Mouse (Mus musculus) stomach, embryonic 16.5 days (tissue): ENCODE measurements around the gene 1700067P10Rik. TPM values are rescaled to one million over a fixed set of nuclear protein-coding genes. Genes with fewer than 3 reads are reported as not detected.

Experiments used
- ATAC-seq: fragments of 200-750 bp; cut with Nextera tagmentation; 2 replicates; pipeline ENCODE4 v1.8.0; 2017; ENCODE audit warnings: moderate number of reproducible peaks, moderate TSS enrichment; ENCODE audit not compliant: insufficient read depth, low FRiP score
- H3K27ac ChIP-seq: fragments of 300-500 bp; sonication (generic); 2 replicates; pipeline ENCODE4 v1.5.1; 2014; ENCODE audit warnings: low read length
- H3K27me3 ChIP-seq: fragments of 300-500 bp; sonication (generic); 2 replicates; pipeline ENCODE4 v1.6.1; 2014; ENCODE audit warnings: low read length, control low read depth, mixed read lengths; ENCODE audit not compliant: control insufficient read depth, insufficient read depth
- H3K36me3 ChIP-seq: fragments of 300-500 bp; sonication (generic); 2 replicates; pipeline ENCODE4 v1.6.1; 2014; ENCODE audit warnings: low read length; ENCODE audit not compliant: control insufficient read depth, insufficient read depth
- H3K4me1 ChIP-seq: fragments of 300-500 bp; sonication (generic); 2 replicates; pipeline ENCODE4 v1.6.1; 2014; ENCODE audit warnings: low read length, control low read depth, mixed read lengths; ENCODE audit not compliant: control insufficient read depth, insufficient read depth
- H3K4me2 ChIP-seq: fragments of 300-500 bp; sonication (generic); 2 replicates; pipeline ENCODE4 v1.6.1; 2014; ENCODE audit warnings: low read depth, low read length, mixed read lengths
- H3K4me3 ChIP-seq: fragments of 300-500 bp; sonication (generic); replicated peaks from 2 replicates; pipeline ENCODE4 v1.5.1; 2014; ENCODE audit warnings: mild to moderate bottlenecking, low read length
- H3K9ac ChIP-seq: fragments of 300-500 bp; sonication (generic); 2 replicates; pipeline ENCODE4 v1.6.1; 2014; ENCODE audit warnings: low read length
- H3K9me3 ChIP-seq: fragments of 300-500 bp; sonication (generic); replicated peaks from 2 replicates; pipeline ENCODE4 v1.6.1; 2016; ENCODE audit warnings: low read length, control low read depth; ENCODE audit not compliant: control insufficient read depth
- WGBS: fragments of 180-500 bp; shearing (Covaris S2); extraction: QIAGEN DNeasy Blood & Tissue Kit; methylation state at CpG from one replicate; pipeline ENCODE4 v1.1.7; 2014; 5-methylcytosine and 5-hydroxymethylcytosine counted together
- polyA plus RNA-seq: library from polyadenylated mRNA; unstranded; fragments of >200 nt; fragmentation: Nextera tagmentation; extraction: Ambion mirVana; gene quantifications from 2 replicates; pipeline ENCODE4 v1.2.1, GENCODE M21; 2015

The 1700067P10Rik gene
- polyA plus RNA-seq, 1 experiment from 2014 or later: not detected

- H3K27ac ChIP-seq: no peak overlapping the region
- no peak overlapping the region for H3K4me2 ChIP-seq
- no peak overlapping the region for H3K4me3 ChIP-seq
- no peaks in the 10 kb centered on the region for H3K36me3 ChIP-seq
- 19% methylated on average over 20 of the region's 20 CpGs for WGBS
- 0 out of 2 replicates have a peak, but pooled peaks cover 3% of the 10 kb centered on the region for H3K9me3 ChIP-seq
- peaks cover 28% of the 10 kb centered on the region for H3K4me1 ChIP-seq
- H3K27me3 ChIP-seq: peaks cover 56% of the 10 kb centered on the region
- H3K9ac ChIP-seq: no peak overlapping the region
- no peak for ATAC-seq
Measured at GRCm38 (mm10) chr17:48094820-48095680, 5.9 kb downstream of the 1700067P10Rik start.

DNA sequence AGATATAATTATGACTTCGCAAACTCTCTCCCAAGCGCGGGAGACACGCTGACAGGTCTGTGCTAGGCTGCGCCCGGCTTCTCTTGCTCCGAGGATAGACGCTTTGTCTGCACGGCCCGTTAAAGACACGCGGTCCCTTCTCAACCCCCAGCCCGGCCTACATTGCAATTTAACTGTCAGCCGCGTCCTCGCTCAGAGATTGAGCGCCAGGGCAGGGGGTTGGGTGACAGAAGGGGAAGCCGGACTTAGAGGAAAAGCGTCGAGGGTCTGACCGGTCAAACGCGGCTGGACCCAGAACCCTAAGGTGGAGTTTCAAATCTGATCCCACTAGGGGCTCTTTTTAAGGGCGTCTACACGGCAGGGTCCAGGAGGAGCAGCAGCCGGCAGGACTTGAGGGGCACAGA is 6.6 kb downstream of the 1700067P10Rik start:
- ATAC-seq: no peak

DNA sequence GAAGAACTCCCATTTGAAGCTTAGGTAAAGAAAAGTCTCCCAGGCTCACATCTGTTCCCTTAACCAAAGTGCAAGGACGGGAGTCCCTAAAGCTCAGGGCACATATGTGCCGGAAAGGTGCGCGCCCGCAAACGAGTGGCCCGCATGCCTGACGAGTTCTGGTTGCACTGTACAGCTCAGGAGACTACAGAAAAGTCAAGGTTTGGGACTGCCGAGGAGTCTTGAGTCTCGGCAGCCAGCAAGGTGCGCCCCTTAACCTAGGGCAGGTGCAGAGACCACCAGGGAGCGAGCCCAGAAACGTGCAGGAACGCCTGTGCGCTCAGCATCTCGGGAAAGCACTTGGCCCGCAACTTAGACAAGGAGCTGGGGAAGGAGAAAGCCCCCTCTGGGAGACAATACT is 7.2 kb downstream of the 1700067P10Rik start:
- no peak for ATAC-seq
- Histone ChIP-seq H3K4me2 (peak overlapping the region; percentile 10; the same call in 1 of the 2 replicates), H3K27ac (no peak overlapping the region), H3K9ac (no peak overlapping the region), H3K36me3 (no peaks in the 10 kb centered on the region), H3K4me1 (peaks cover 28% of the 10 kb centered on the region), H3K9me3 (0 out of 2 replicates have a peak, but pooled peaks cover 3% of the 10 kb centered on the region), H3K27me3 (peaks cover 56% of the 10 kb centered on the region), H3K4me3 (peak overlapping the region; percentile 6; the same call in 1 of the 2 replicates)
- 19% methylated on average over 17 of the region's 17 CpGs for WGBS

More for the DNA sequence above, 6.6 kb downstream of the 1700067P10Rik start:
- Histone ChIP-seq H3K4me3 (no peak overlapping the region), H3K4me2 (peak overlapping the region; percentile 21; the same call in 1 of the 2 replicates), H3K27ac (no peak overlapping the region), H3K9me3 (0 out of 2 replicates have a peak, but pooled peaks cover 3% of the 10 kb centered on the region), H3K9ac (no peak overlapping the region), H3K36me3 (no peaks in the 10 kb centered on the region), H3K27me3 (peaks cover 56% of the 10 kb centered on the region), H3K4me1 (peaks cover 28% of the 10 kb centered on the region)
- 6% methylated on average over 26 of the region's 26 CpGs for WGBS

- Histone ChIP-seq H3K9me3 (0 out of 2 replicates have a peak, but pooled peaks cover 3% of the 10 kb centered on the region), H3K36me3 (no peaks in the 10 kb centered on the region), H3K27ac (no peak overlapping the region), H3K27me3 (peaks cover 56% of the 10 kb centered on the region), H3K9ac (peak overlapping the region; percentile 49), H3K4me3 (peak overlapping the region; percentile 39), H3K4me1 (peaks cover 28% of the 10 kb centered on the region), H3K4me2 (peak overlapping the region; percentile 68)
- 2% methylated on average over 37 of the region's 41 CpGs for WGBS
- no peak; the same call in 1 of the 2 replicates for ATAC-seq
Measured at GRCm38 (mm10) chr17:48097011-48097742, 8.1 kb downstream of the 1700067P10Rik start.

- no peaks in the 10 kb centered on the region for H3K36me3 ChIP-seq
- WGBS: under 1% methylated on average over 42 of the region's 43 CpGs
- H3K9me3 ChIP-seq: 0 out of 2 replicates have a peak, but pooled peaks cover 3% of the 10 kb centered on the region
- peak overlapping the region; percentile 68 for H3K4me2 ChIP-seq
- peak overlapping the region; percentile 51 for H3K9ac ChIP-seq
- H3K4me3 ChIP-seq: peak overlapping the region; percentile 39
- peaks cover 56% of the 10 kb centered on the region for H3K27me3 ChIP-seq
- no peak; the same call in 1 of the 2 replicates for ATAC-seq
- peaks cover 28% of the 10 kb centered on the region for H3K4me1 ChIP-seq
- no peak overlapping the region for H3K27ac ChIP-seq
Measured at GRCm38 (mm10) chr17:48097743-48098527, 8.8 kb downstream of the 1700067P10Rik start.

- Histone ChIP-seq H3K4me2 (peak overlapping the region; percentile 68), H3K9ac (peak overlapping the region; percentile 51; the same call in 1 of the 2 replicates), H3K4me1 (peaks cover 28% of the 10 kb centered on the region), H3K9me3 (0 out of 2 replicates have a peak, but pooled peaks cover 2% of the 10 kb centered on the region), H3K27me3 (peaks cover 56% of the 10 kb centered on the region), H3K4me3 (peak overlapping the region; percentile 39), H3K36me3 (no peaks in the 10 kb centered on the region), H3K27ac (no peak overlapping the region)
- ATAC-seq: no peak
- under 1% methylated on average over 19 of the region's 19 CpGs for WGBS
Measured at GRCm38 (mm10) chr17:48098528-48098890, 9.4 kb downstream of the 1700067P10Rik start.

- peaks cover 28% of the 10 kb centered on the region for H3K4me1 ChIP-seq
- no peaks in the 10 kb centered on the region for H3K9me3 ChIP-seq
- H3K4me2 ChIP-seq: 0 out of 2 replicates have a peak overlapping the region, but pooled peaks have one; percentile 68
- H3K9ac ChIP-seq: no peak overlapping the region
- H3K36me3 ChIP-seq: no peaks in the 10 kb centered on the region
- H3K27ac ChIP-seq: no peak overlapping the region
- no peak overlapping the region for H3K4me3 ChIP-seq
- 43% methylated on average over 11 of the region's 11 CpGs for WGBS
- H3K27me3 ChIP-seq: peaks cover 50% of the 10 kb centered on the region
- no peak for ATAC-seq
Measured at GRCm38 (mm10) chr17:48099312-48099711, 10.2 kb downstream of the 1700067P10Rik start.
